In genomic region chr3:28775958-28776357, GRCm38 (mm10) we compare ENCODE assay signal across 18 mouse cellular contexts. TPM values are rescaled to one million over a fixed set of nuclear protein-coding genes. Genes with fewer than 3 reads are reported as not detected.
DNase-seq lines count a peak whose midpoint lies in the region; ATAC-seq and TF ChIP-seq lines count a peak whose summit lies in the region.
"Had no signal": no experiment of that assay in that cellular context is flagged by ENCODE, and none has a peak within 500 bp of the region (broad histone marks: within the 10 kb centered on the region; RNA-seq: fewer than 3 reads in every experiment).

No protein-coding gene starts in this region.

- peak overlapping the region; percentile 51 for H3K27ac ChIP-seq in heart, embryonic 11.5 days (ENCODE audit: low read depth, low read length)
- no peak overlapping the region for H3K27ac ChIP-seq in stomach, embryonic 14.5 days (ENCODE audit: low read length)
- H3K27ac ChIP-seq in stomach, postnatal 0 days (replicated peaks): no peak overlapping the region
- H3K27ac ChIP-seq in liver, embryonic 15.5 days (replicated peaks): peak overlapping the region; percentile 98
- H3K27ac ChIP-seq in gastrocnemius, adult 2 months: no peak overlapping the region
- H3K27ac ChIP-seq: hindbrain, embryonic 13.5 days; limb, embryonic 12.5 days; neural tube, embryonic 12.5 days had no signal

- H3K27me3 ChIP-seq in heart, embryonic 11.5 days (ENCODE audit: control insufficient read depth, insufficient read depth, low read length): no peaks in the 10 kb centered on the region
- H3K27me3 ChIP-seq in stomach, embryonic 14.5 days (ENCODE audit: control insufficient read depth, insufficient read depth, low read length): no peaks in the 10 kb centered on the region
- H3K27me3 ChIP-seq in stomach, postnatal 0 days (ENCODE audit: control insufficient read depth, insufficient read depth, low read length): no peaks in the 10 kb centered on the region
- no peaks in the 10 kb centered on the region for H3K27me3 ChIP-seq in liver, embryonic 15.5 days
- H3K27me3 ChIP-seq: limb, embryonic 12.5 days; neural tube, embryonic 12.5 days had no signal

- H3K4me3 ChIP-seq in heart, embryonic 11.5 days (ENCODE audit: low read depth, low read length): no peak overlapping the region
- no peak overlapping the region for H3K4me3 ChIP-seq in stomach, embryonic 14.5 days (ENCODE audit: low read depth, low read length)
- H3K4me3 ChIP-seq in stomach, postnatal 0 days (ENCODE audit: low read depth, low read length): no peak overlapping the region
- peak overlapping the region; percentile 36 for H3K4me3 ChIP-seq in liver, embryonic 15.5 days (replicated peaks)
- H3K4me3 ChIP-seq in gastrocnemius, adult 2 months: no peak overlapping the region
- H3K4me3 ChIP-seq: hindbrain, embryonic 13.5 days; limb, embryonic 12.5 days; neural tube, embryonic 12.5 days had no signal

- no peak for TF ChIP-seq CTCF in stomach, postnatal 0 days (IDR thresholded peaks at IDR 0.05; ENCODE audit: low read depth)
- TF ChIP-seq CTCF in gastrocnemius, adult 2 months (IDR thresholded peaks at IDR 0.05): no peak

- 18% methylated on average over 1 of the region's 1 CpGs for WGBS in heart, embryonic 11.5 days (ENCODE audit: insufficient replicate concordance)
- WGBS in stomach, embryonic 14.5 days: 86% methylated on average over 1 of the region's 1 CpGs
- WGBS in stomach, postnatal 0 days: 62% methylated on average over 1 of the region's 1 CpGs
- 30% methylated on average over 1 of the region's 1 CpGs for WGBS in liver, embryonic 15.5 days (ENCODE audit: insufficient replicate concordance)

- peak; percentile 78 for ATAC-seq in heart, embryonic 11.5 days (replicated peaks; ENCODE audit: insufficient number of reproducible peaks, low FRiP score, low TSS enrichment)
- ATAC-seq in stomach, embryonic 14.5 days (ENCODE audit: insufficient number of reproducible peaks, insufficient read depth, low FRiP score, low read depth): peak; percentile 77; the same call in 1 of the 2 replicates
- ATAC-seq in stomach, postnatal 0 days (ENCODE audit: low FRiP score, low TSS enrichment): no peak
- peak; percentile 94 for ATAC-seq in liver, embryonic 15.5 days (ENCODE audit: insufficient read depth)
- ATAC-seq: forebrain, embryonic 14.5 days; midbrain, embryonic 16.5 days had no signal

- H3K9ac ChIP-seq in heart, embryonic 11.5 days (ENCODE audit: low read depth, low read length): no peak overlapping the region
- no peak overlapping the region for H3K9ac ChIP-seq in stomach, embryonic 14.5 days (replicated peaks; ENCODE audit: low read depth, low read length)
- H3K9ac ChIP-seq in stomach, postnatal 0 days (ENCODE audit: low read length): no peak overlapping the region
- peak overlapping the region; percentile 44 for H3K9ac ChIP-seq in liver, embryonic 15.5 days
- H3K9ac ChIP-seq: hindbrain, embryonic 13.5 days; limb, embryonic 12.5 days; neural tube, embryonic 12.5 days had no signal

- TF ChIP-seq EP300 in stomach, postnatal 0 days (optimal IDR thresholded peaks at IDR 0.05): no peak

- DNase-seq in heart, postnatal 36 days: no peak
- DNase-seq in stomach, postnatal 0 days (ENCODE audit: low spot score): no peak
- DNase-seq in gastrocnemius, postnatal 4 days (ENCODE audit: low spot score in 2 of 2): no peak
- no peak for DNase-seq in gastrocnemius, postnatal 14 days
- DNase-seq in gastrocnemius, adult 2 months: no peak
- DNase-seq: adrenal gland, postnatal 25 days; cerebellum, adult 11-12 months; kidney, adult 18-20 months; lung, postnatal 4 days; thymus, adult 2 months had no signal

- intact Hi-C loops in heart, postnatal 36 days (cut with DNase I): no loop called here
- intact Hi-C loops in gastrocnemius, postnatal 14 days (cut with DNase I; ENCODE audit: low total_unique reads): no loop called here
- intact Hi-C loops in gastrocnemius, adult 2 months (cut with DNase I): no loop called here

- peak overlapping the region; percentile 33; the same call in 1 of the 2 replicates for H3K4me2 ChIP-seq in heart, embryonic 11.5 days
- H3K4me2 ChIP-seq in stomach, embryonic 14.5 days (replicated peaks; ENCODE audit: low read depth, low read length): no peak overlapping the region
- H3K4me2 ChIP-seq in stomach, postnatal 0 days (replicated peaks; ENCODE audit: low read depth): no peak overlapping the region
- peak overlapping the region; percentile 70 for H3K4me2 ChIP-seq in liver, embryonic 15.5 days
- H3K4me2 ChIP-seq: hindbrain, embryonic 13.5 days; limb, embryonic 12.5 days; neural tube, embryonic 12.5 days had no signal

- no peaks in the 10 kb centered on the region for H3K36me3 ChIP-seq in heart, embryonic 11.5 days (ENCODE audit: control insufficient read depth, insufficient read depth, low read length)
- H3K36me3 ChIP-seq in stomach, embryonic 14.5 days (ENCODE audit: control insufficient read depth, insufficient read depth, low read length): no peaks in the 10 kb centered on the region
- no peaks in the 10 kb centered on the region for H3K36me3 ChIP-seq in stomach, postnatal 0 days (ENCODE audit: control insufficient read depth, insufficient read depth, low read length)
- no peaks in the 10 kb centered on the region for H3K36me3 ChIP-seq in liver, embryonic 15.5 days (replicated peaks)
- H3K36me3 ChIP-seq: hindbrain, embryonic 13.5 days; limb, embryonic 12.5 days; neural tube, embryonic 12.5 days had no signal

- no peaks in the 10 kb centered on the region for H3K4me1 ChIP-seq in heart, embryonic 11.5 days (ENCODE audit: control insufficient read depth, insufficient read depth, low read length)
- H3K4me1 ChIP-seq in stomach, embryonic 14.5 days (ENCODE audit: control insufficient read depth, insufficient read depth, low read length): no peaks in the 10 kb centered on the region
- H3K4me1 ChIP-seq in stomach, postnatal 0 days (replicated peaks; ENCODE audit: control insufficient read depth, insufficient read depth): no peaks in the 10 kb centered on the region
- H3K4me1 ChIP-seq in liver, embryonic 15.5 days (replicated peaks): peaks cover 50% of the 10 kb centered on the region
- H3K4me1 ChIP-seq: limb, embryonic 12.5 days had no signal

- H3K9me3 ChIP-seq in heart, embryonic 11.5 days (replicated peaks; ENCODE audit: control insufficient read depth, low read length): no peaks in the 10 kb centered on the region
- no peaks in the 10 kb centered on the region for H3K9me3 ChIP-seq in stomach, embryonic 14.5 days (ENCODE audit: control insufficient read depth, low read depth, low read length)
- H3K9me3 ChIP-seq in stomach, postnatal 0 days (ENCODE audit: control insufficient read depth, low read length): no peaks in the 10 kb centered on the region
- H3K9me3 ChIP-seq in liver, embryonic 15.5 days (replicated peaks): no peaks in the 10 kb centered on the region
- H3K9me3 ChIP-seq: hindbrain, embryonic 13.5 days; neural tube, embryonic 12.5 days had no signal

RNA-seq across cellular contexts. Expression of gene Eif5a2, which starts 5.1 kb away (rescaled TPM):
- polyA plus RNA-seq in heart, embryonic 11.5 days (2014; fragmentation: Nextera tagmentation; extraction: Ambion mirVana): 14.1 and 19.3 TPM in 2 replicates
- 1 to 10 TPM; 1.3 to 1.4 TPM for total RNA-seq in heart, postnatal 36 days (2021)
- 7.4 and 7.8 TPM in 2 replicates for polyA plus RNA-seq in stomach, embryonic 14.5 days (2014; fragmentation: Nextera tagmentation; extraction: Ambion mirVana)
- polyA plus RNA-seq in stomach, postnatal 0 days (2015; fragmentation: Nextera tagmentation; extraction: Ambion mirVana): 1.2 and 1.5 TPM in 2 replicates
- 5.2 and 5.7 TPM in 2 replicates for polyA plus RNA-seq in liver, embryonic 15.5 days (2015; fragmentation: Nextera tagmentation; extraction: Ambion mirVana)
- total RNA-seq in gastrocnemius, postnatal 4 days (2021): 1 to 10 TPM; 3.3 to 4.1 TPM
- 1 to 10 TPM; 1.5 TPM for total RNA-seq in gastrocnemius, postnatal 14 days (2021)
- under 1 TPM; 0.48 to 0.56 TPM for total RNA-seq in gastrocnemius, adult 2 months (2021)

RNA-seq across cellular contexts. Expression of gene Rpl22l1, which starts 29.3 kb away (rescaled TPM):
- 319 and 326 TPM in 2 replicates for polyA plus RNA-seq in heart, embryonic 11.5 days (2014; fragmentation: Nextera tagmentation; extraction: Ambion mirVana)
- 10 to 100 TPM; 85.9 to 94.4 TPM for total RNA-seq in heart, postnatal 36 days (2021)
- 503 and 512 TPM in 2 replicates for polyA plus RNA-seq in stomach, embryonic 14.5 days (2014; fragmentation: Nextera tagmentation; extraction: Ambion mirVana)
- 404 and 420 TPM in 2 replicates for polyA plus RNA-seq in stomach, postnatal 0 days (2015; fragmentation: Nextera tagmentation; extraction: Ambion mirVana)
- 143 and 189 TPM in 2 replicates for polyA plus RNA-seq in liver, embryonic 15.5 days (2015; fragmentation: Nextera tagmentation; extraction: Ambion mirVana)
- 100 to 1,000 TPM; 201 to 271 TPM for total RNA-seq in gastrocnemius, postnatal 4 days (2021)
- total RNA-seq in gastrocnemius, postnatal 14 days (2021): 100 to 1,000 TPM; 164 to 179 TPM
- 100 to 1,000 TPM; 126 to 178 TPM for total RNA-seq in gastrocnemius, adult 2 months (2021)

Comparison
In these comparisons a context has a peak if more than half of its experiments do, and no peak if none do; other contexts are left out.
1. H3K27ac ChIP-seq: peak in heart, embryonic 11.5 days (single experiment) and liver, embryonic 15.5 days (single experiment); none in stomach, embryonic 14.5 days (single experiment), stomach, postnatal 0 days (single experiment) and gastrocnemius, adult 2 months (single experiment).
2. H3K4me2 ChIP-seq: peak in heart, embryonic 11.5 days (single experiment) and liver, embryonic 15.5 days (single experiment); none in stomach, embryonic 14.5 days (single experiment) and stomach, postnatal 0 days (single experiment).